Mouse (Mus musculus) cerebellum, adult 2 months (tissue): ENCODE measurements around the gene Gucd1. TPM values are rescaled to one million over a fixed set of nuclear protein-coding genes. Genes with fewer than 3 reads are reported as not detected.
"Not testable (repeated sequence)": the region's sequence is repeated elsewhere in the genome, so short reads cannot be mapped to it uniquely, and the experiment has no call there.

Experiments used
- DNase-seq, 2 experiments: peaks; one replicate each; pipeline ENCODE4 v3.0.0; 2021
- H3K27ac ChIP-seq: fragments of 200-500 bp; 2 replicates; pipeline ENCODE4 v1.5.1; 2012; ENCODE audit warnings: low read length, control low read depth, inconsistent platforms; ENCODE audit not compliant: insufficient read depth
- H3K27me3 ChIP-seq: fragments of 200-500 bp; 2 replicates; pipeline ENCODE4 v1.6.1; 2012; ENCODE audit warnings: inconsistent platforms, mild to moderate bottlenecking, low read length, moderate library complexity; ENCODE audit not compliant: control insufficient read depth, insufficient read depth
- H3K4me1 ChIP-seq: fragments of 200-500 bp; 2 replicates; pipeline ENCODE4 v1.6.1; 2011; ENCODE audit warnings: low read length; ENCODE audit not compliant: control insufficient read depth, insufficient read depth
- H3K4me3 ChIP-seq: fragments of 200-500 bp; replicated peaks from 2 replicates; pipeline ENCODE3; 2011; ENCODE audit warnings: mild to moderate bottlenecking, low read depth, low read length, control low read depth; ENCODE audit not compliant: insufficient read depth
- CTCF ChIP-seq: fragments of 200-500 bp; IDR thresholded peaks from 2 replicates; pipeline ENCODE4 v1.5.1; 2011; ENCODE audit warnings: low read depth, mild to moderate bottlenecking, control low read depth, low read length, moderate library complexity, borderline replicate concordance; ENCODE audit not compliant: insufficient read depth
- POLR2A ChIP-seq: fragments of 200-500 bp; IDR thresholded peaks from 2 replicates; pipeline ENCODE4 v1.6.1; 2011; ENCODE audit warnings: low read length, control low read depth, borderline replicate concordance; ENCODE audit not compliant: insufficient read depth
- WGBS: fragments of 180-500 bp; shearing (Covaris S2); methylation state at CpG from one replicate; pipeline ENCODE4 v1.1.7; 2018; 5-methylcytosine and 5-hydroxymethylcytosine counted together
- polyA plus RNA-seq: library from polyadenylated mRNA; depleted of rRNA; stranded (reverse); fragments of >200 nt; gene quantifications from 2 replicates; pipeline ENCODE4 v1.2.3, GENCODE M21; 2012

Gene Gucd1
- polyA plus RNA-seq, 1 experiment, result 20.7 TPM

DNA sequence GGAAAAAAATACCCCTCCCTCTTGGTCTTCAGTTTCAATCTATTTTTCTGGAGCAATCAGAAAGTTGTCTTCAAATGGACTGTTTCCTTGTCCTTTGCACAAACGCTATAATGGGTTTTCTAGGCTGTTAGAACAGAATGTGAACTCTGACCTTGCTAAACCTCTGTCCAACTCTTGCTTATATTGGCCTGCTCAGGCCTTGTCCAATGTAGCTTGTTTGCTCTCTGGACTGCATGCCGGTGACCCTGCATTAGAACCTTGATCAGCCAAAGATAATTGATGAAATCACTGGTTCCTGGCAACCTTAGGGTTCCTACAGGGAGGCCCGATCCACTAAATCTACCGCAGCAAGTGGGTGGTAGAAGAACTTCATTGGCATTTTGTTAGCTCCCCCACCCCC is 110.0 kb downstream of the Gucd1 start:
- 82% methylated on average over 4 of the region's 4 CpGs for WGBS
- H3K4me1 ChIP-seq, result no peaks in the 10 kb centered on the region
- no peak overlapping the region for H3K4me3 ChIP-seq
- DNase-seq, result no peak
- no peaks in the 10 kb centered on the region for H3K27me3 ChIP-seq
- H3K27ac ChIP-seq, result no peak overlapping the region
- TF ChIP-seq CTCF (no peak), POLR2A (no peak)

DNA sequence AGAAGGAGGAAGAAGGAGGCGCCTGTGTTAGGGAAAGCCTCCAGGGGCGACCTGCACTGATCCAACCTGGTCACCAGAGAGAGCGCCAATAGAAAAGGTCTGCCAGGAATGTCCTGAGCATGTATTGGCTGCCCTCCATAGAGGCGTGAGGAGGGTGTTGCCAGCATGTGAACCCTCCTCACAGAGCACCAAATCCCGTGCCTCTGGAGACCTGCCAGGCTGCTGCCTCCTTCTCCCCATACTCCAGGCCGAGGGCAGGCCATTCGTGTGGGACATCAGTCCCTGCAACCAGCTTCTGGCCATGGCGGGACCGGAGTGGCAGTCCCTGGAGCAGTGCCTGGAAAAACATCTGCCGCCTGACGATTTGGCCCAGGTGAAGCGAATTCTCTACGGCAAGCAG is 111.0 kb downstream of the Gucd1 start:
- DNase-seq, result peak; percentile 64 to 75
- TF ChIP-seq POLR2A, result no peak
- no peaks in the 10 kb centered on the region for H3K27me3 ChIP-seq
- 10% methylated on average over 13 of the region's 13 CpGs for WGBS
- H3K27ac ChIP-seq, result no peak overlapping the region
- H3K4me1 ChIP-seq, result no peaks in the 10 kb centered on the region
- H3K4me3 ChIP-seq, result peak overlapping the region; percentile 25

DNA sequence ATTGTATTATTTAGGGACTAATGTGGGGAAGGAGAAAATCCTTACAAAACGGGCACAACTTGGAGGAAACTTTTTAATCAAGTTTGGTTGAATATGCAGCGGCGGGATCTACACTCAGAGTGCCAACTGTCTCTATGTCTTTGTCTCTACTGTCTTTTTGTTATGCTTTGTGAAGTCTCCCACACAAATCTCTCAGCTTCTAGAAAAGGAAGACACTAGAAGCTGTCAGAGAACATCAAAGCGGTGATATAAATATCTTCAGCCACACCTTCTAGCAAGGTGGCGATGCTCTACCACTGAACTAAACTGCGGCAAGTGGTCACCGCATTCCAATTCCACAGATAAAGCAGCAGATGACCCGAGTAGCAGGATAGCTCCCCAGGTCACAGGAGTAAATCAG is 111.9 kb downstream of the Gucd1 start:
- no peaks in the 10 kb centered on the region for H3K4me1 ChIP-seq
- WGBS, result 95% methylated on average over 8 of the region's 8 CpGs
- H3K27me3 ChIP-seq, result no peaks in the 10 kb centered on the region
- no peak overlapping the region for H3K4me3 ChIP-seq
- no peak for DNase-seq
- no peak overlapping the region for H3K27ac ChIP-seq
- TF ChIP-seq CTCF (no peak), POLR2A (no peak)

DNA sequence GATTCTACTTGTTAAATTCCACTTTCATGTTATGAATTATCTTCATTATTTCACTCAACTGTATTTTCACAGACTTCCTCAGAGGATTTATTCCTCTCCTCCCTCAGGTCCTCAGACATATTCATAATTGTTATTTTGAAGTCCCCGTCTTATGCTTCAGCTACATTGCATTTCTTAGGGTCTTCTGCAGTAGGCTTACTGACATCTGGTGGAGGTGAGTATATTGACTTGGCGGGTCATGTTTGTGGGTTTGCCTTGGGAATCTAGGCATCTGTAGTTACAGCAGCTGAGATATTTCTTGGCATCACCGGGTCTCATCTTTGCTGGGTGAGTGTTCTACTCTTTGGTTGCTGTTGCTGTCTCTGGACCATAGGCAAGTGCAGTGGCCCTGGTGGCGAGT is 116.8 kb downstream of the Gucd1 start, which contains the start of gene Upb1:
Gene Upb1 (plus strand): TSS at position 158 of the 400 bp plus-strand sequence.
- WGBS, result 85% methylated on average over 4 of the region's 4 CpGs
- H3K4me3 ChIP-seq, result no peak within 1 kb of the TSS
- H3K4me1 ChIP-seq, result 0 out of 2 replicates have a peak, but pooled peaks cover 3% of the 10 kb centered on the region
- no peak for DNase-seq
- TF ChIP-seq POLR2A, result no peak
- no peak for TF ChIP-seq CTCF
- no peaks in the 10 kb centered on the region for H3K27me3 ChIP-seq
- H3K27ac ChIP-seq, result no peak within 1 kb of the TSS

DNA sequence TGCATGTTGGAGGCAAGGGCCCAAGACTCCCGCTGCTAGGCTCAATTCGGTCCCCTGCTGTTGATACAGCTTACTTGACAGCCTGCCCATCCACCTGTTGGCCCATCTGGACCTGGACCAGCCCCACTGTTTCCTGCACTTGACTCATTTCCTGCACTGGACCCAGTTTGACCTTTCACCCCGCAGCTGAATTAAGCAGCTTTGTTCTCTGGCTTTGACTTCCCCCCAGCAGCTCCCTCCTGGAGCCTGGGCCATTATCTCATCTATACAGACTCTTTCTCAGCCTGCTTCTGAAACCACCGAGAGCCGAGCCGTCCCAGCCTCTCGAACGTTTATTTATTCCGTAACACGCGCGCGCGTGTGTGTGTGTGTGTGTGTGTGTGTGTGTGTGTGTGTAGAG is 120.8 kb downstream of the Gucd1 start:
- H3K4me3 ChIP-seq, result no peak overlapping the region
- no peak for TF ChIP-seq CTCF
- no peak for TF ChIP-seq POLR2A
- H3K4me1 ChIP-seq, result 0 out of 2 replicates have a peak, but pooled peaks cover 3% of the 10 kb centered on the region
- H3K27ac ChIP-seq, result no peak overlapping the region
- no peaks in the 10 kb centered on the region for H3K27me3 ChIP-seq
- WGBS, result 39% methylated on average over 14 of the region's 14 CpGs
- DNase-seq, result peak; percentile 32 to 36

DNA sequence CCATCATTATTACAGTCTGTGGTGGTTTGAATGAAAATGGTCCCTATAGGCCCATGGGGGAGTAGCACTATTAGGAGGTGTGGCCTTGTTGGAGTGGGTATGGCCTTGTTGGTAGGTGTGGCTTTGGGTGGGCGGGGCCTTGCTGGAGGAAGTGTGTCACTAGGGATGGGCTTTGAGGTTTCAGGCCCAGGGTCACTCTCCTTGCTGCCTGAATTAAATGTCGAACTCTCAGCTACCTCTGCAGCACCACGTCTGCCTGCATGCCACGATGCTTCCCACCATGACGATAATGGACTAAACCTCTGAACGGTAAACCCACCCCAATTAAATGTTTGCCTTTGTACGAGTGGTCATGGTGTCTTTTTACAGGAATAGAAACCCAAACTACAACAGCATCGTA is 123.0 kb downstream of the Gucd1 start:
- DNase-seq, result no peak
- H3K4me1 ChIP-seq, result 0 out of 2 replicates have a peak, but pooled peaks cover 3% of the 10 kb centered on the region
- H3K27me3 ChIP-seq, result no peaks in the 10 kb centered on the region
- H3K27ac ChIP-seq, result no peak overlapping the region
- H3K4me3 ChIP-seq, result no peak overlapping the region
- TF ChIP-seq CTCF, result no peak
- no peak for TF ChIP-seq POLR2A
- 91% methylated on average over 8 of the region's 8 CpGs for WGBS

DNA sequence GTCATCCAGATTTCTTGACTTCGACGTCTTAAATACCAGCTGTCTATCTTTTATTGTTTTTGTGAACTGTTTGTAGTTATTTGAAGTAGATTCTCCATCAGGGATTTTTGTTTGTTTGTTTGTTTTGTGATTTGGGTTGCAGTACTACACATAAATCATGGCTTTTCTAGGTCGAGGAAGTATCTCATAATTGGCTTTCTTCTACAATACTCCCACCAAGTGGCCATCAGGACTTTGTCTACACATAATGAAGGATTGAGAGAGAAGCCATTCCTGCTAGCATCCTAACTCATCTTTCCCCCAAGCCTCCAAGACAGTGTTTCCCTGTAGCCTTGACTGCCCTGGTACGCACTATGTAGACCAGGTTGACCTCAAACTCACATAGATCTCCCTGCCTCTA is 126.9 kb downstream of the Gucd1 start:
- Histone ChIP-seq H3K4me1 (no peaks in the 10 kb centered on the region), H3K27me3 (no peaks in the 10 kb centered on the region), H3K27ac (no peak overlapping the region), H3K4me3 (no peak overlapping the region)
- DNase-seq, result no peak
- 85% methylated on average over 4 of the region's 4 CpGs for WGBS
- TF ChIP-seq CTCF (peak; percentile 28; the same call in 1 of the 2 replicates), POLR2A (no peak)

DNA sequence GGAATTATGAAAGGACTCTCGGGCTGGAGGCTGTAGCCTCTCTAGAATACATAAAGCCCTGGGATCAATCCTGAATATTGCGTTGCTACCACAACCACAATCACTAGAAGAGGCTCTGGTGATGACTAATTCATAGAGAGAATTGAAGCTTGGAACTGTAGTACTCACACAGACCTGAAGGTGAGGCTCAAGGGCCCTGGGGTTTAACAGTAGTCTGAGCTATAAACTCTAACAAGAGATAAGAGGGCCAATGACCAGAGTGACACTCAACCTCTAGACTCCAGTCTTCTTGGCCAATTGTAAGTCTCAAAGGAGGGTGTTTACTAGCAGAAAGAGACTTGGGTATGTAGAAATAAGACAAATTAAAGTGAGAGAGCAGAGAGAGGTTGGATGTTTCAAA is 127.6 kb downstream of the Gucd1 start:
- H3K4me1 ChIP-seq, result no peaks in the 10 kb centered on the region
- H3K4me3 ChIP-seq, result no peak overlapping the region
- H3K27ac ChIP-seq, result no peak overlapping the region
- TF ChIP-seq POLR2A (no peak), CTCF (no peak)
- DNase-seq, result no peak
- WGBS, result 53% methylated on average over 2 of the region's 2 CpGs
- no peaks in the 10 kb centered on the region for H3K27me3 ChIP-seq

DNA sequence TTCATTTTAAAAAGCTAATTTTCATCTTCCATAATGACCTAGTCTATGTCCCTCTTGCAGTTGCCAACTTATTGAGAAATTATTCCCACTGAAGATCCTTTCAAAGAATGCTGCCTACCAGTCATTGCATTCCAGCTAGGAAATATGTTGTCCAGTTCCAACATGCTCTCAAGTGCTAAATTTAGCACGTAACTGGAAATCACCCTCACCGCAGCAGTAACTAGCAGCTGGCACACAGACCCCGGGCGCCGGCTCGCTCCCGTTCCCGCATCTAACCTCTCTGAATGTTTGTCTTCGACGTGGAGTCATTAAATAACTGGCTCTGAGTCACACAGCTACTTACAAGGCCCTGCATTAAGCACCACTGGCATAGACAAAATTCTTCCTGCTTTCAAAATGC is 139.1 kb downstream of the Gucd1 start:
- Histone ChIP-seq H3K27ac (no peak overlapping the region), H3K4me3 (no peak overlapping the region), H3K4me1 (peaks cover 4% of the 10 kb centered on the region), H3K27me3 (no peaks in the 10 kb centered on the region)
- TF ChIP-seq POLR2A (no peak), CTCF (no peak)
- WGBS, result 52% methylated on average over 10 of the region's 10 CpGs
- DNase-seq, result no peak

DNA sequence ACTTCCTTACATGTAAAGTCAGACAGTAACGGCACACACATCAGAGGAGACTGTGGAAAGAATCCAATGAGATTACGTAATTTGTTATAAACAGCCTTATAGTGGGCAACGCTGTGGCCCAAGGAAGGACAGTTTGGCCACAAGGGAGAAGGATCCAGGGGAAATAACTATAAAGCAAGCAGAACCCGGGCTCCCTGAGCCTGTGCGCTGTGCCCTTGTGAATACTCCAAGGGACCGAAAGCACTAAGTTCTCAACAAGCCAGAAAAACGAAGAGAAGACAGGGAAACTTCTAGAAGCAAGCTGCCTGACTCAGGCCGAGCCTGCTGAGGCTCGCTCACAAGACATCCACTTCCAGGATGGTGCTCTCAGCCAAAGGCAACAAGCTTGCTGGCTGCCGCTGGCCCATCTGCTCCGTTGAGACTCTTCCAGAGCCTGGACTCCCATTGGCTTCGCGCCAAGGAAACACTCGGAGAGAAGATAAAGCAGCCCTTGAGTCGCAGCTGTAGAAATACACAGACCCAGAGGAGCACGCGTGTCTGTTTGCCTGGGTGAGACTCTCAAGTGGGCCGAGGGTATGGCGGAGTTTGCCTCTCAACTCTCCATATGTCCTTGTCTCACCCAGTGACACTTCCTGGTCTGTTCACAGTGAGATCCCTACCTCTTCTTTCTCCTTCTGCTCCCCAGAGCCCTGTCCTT is 144.0 kb downstream of the Gucd1 start:
- H3K4me3 ChIP-seq, H3K27me3 ChIP-seq, H3K4me1 ChIP-seq: not testable (repeated sequence)
- 10% methylated on average over 15 of the region's 19 CpGs for WGBS
- DNase-seq, result peak; percentile 36 to 51
- H3K27ac ChIP-seq, result peak overlapping the region; percentile 39; the same call in 1 of the 2 replicates
